ENCODE assay signal across 8 mouse cellular contexts in genomic region chr7:44384716-44385059, GRCm38 (mm10). TPM values are rescaled to one million over a fixed set of nuclear protein-coding genes. Genes with fewer than 3 reads are reported as not detected.
DNase-seq lines count a peak whose midpoint lies in the region; ATAC-seq and TF ChIP-seq lines count a peak whose summit lies in the region.

No protein-coding gene starts in this region.

- H3K36me3 ChIP-seq in embryonic facial prominence, embryonic 14.5 days (ENCODE audit: control insufficient read depth, insufficient read depth, low read length) = no peaks in the 10 kb centered on the region
- no peaks in the 10 kb centered on the region for H3K36me3 ChIP-seq in intestine, embryonic 14.5 days (ENCODE audit: control insufficient read depth, insufficient read depth, low read length)
- no peaks in the 10 kb centered on the region for H3K36me3 ChIP-seq in neural tube, embryonic 12.5 days

- no peaks in the 10 kb centered on the region; the same call in 1 of the 2 replicates for H3K27me3 ChIP-seq in embryonic facial prominence, embryonic 14.5 days (replicated peaks; ENCODE audit: control insufficient read depth, insufficient read depth, low read length)
- H3K27me3 ChIP-seq in intestine, embryonic 14.5 days (replicated peaks; ENCODE audit: control insufficient read depth, insufficient read depth, low read length) = peaks cover 13% of the 10 kb centered on the region
- peaks cover 15% of the 10 kb centered on the region for H3K27me3 ChIP-seq in neural tube, embryonic 12.5 days (replicated peaks)

- ATAC-seq in embryonic facial prominence, embryonic 14.5 days (ENCODE audit: low read depth) = peak; percentile 34; the same call in 1 of the 2 replicates
- ATAC-seq in intestine, embryonic 14.5 days (replicated peaks; ENCODE audit: low FRiP score, low TSS enrichment, low read depth) = peak; percentile 65; the same call in 1 of the 2 replicates
- peak; percentile 76 for ATAC-seq in neural tube, embryonic 12.5 days (ENCODE audit: low FRiP score, low read depth)

- peak overlapping the region; percentile 90 for H3K27ac ChIP-seq in layer of hippocampus, adult 2 months
- H3K27ac ChIP-seq in embryonic facial prominence, embryonic 14.5 days (replicated peaks; ENCODE audit: low read depth, low read length) = no peak overlapping the region
- H3K27ac ChIP-seq in intestine, embryonic 14.5 days (ENCODE audit: low read depth) = no peak overlapping the region
- H3K27ac ChIP-seq in neural tube, embryonic 12.5 days = no peak overlapping the region

- no peaks in the 10 kb centered on the region for H3K9me3 ChIP-seq in embryonic facial prominence, embryonic 14.5 days (ENCODE audit: control insufficient read depth, low read length)
- no peaks in the 10 kb centered on the region for H3K9me3 ChIP-seq in intestine, embryonic 14.5 days (ENCODE audit: control insufficient read depth, low read length)
- no peaks in the 10 kb centered on the region for H3K9me3 ChIP-seq in neural tube, embryonic 12.5 days

- no peaks in the 10 kb centered on the region for H3K4me1 ChIP-seq in embryonic facial prominence, embryonic 14.5 days (ENCODE audit: control insufficient read depth, insufficient read depth, low read length)
- peaks cover 6% of the 10 kb centered on the region; the same call in 1 of the 2 replicates for H3K4me1 ChIP-seq in intestine, embryonic 14.5 days (replicated peaks; ENCODE audit: control insufficient read depth, insufficient read depth, low read length)
- peaks cover 9% of the 10 kb centered on the region; the same call in 1 of the 2 replicates for H3K4me1 ChIP-seq in neural tube, embryonic 12.5 days

- DNase-seq in layer of hippocampus, adult 2 months (ENCODE audit: low spot score in 2 of 2) = no peak
- no peak for DNase-seq in layer of hippocampus, adult 9-11 months
- DNase-seq in embryonic facial prominence, embryonic 14.5 days (ENCODE audit: low spot score) = no peak
- no peak for DNase-seq in intestine, embryonic 14.5 days (ENCODE audit: low spot score)
- DNase-seq in cerebellum, adult 11-12 months = no peak
- DNase-seq in cerebellum, adult 9-11 months = no peak
- no peak for DNase-seq in right cerebral cortex, postnatal 36 days (ENCODE audit: low spot score in 2 of 2)

- 0% methylated on average over 14 of the region's 17 CpGs for WGBS in embryonic facial prominence, embryonic 14.5 days
- WGBS in intestine, embryonic 14.5 days = 4% methylated on average over 17 of the region's 17 CpGs
- 1% methylated on average over 17 of the region's 17 CpGs for WGBS in neural tube, embryonic 12.5 days

- no peak for TF ChIP-seq CTCF in layer of hippocampus, adult 2 months (conservative IDR thresholded peaks at IDR 0.05)

- H3K4me2 ChIP-seq in embryonic facial prominence, embryonic 14.5 days (ENCODE audit: low read depth, low read length) = peak overlapping the region; percentile 91
- peak overlapping the region; percentile 97 for H3K4me2 ChIP-seq in intestine, embryonic 14.5 days (ENCODE audit: low read length)
- H3K4me2 ChIP-seq in neural tube, embryonic 12.5 days (replicated peaks) = peak overlapping the region; percentile 94

- H3K9ac ChIP-seq in embryonic facial prominence, embryonic 14.5 days (ENCODE audit: low read depth, low read length) = peak overlapping the region; percentile 56
- peak overlapping the region; percentile 30; the same call in 1 of the 2 replicates for H3K9ac ChIP-seq in intestine, embryonic 14.5 days (ENCODE audit: low read length)
- H3K9ac ChIP-seq in neural tube, embryonic 12.5 days = peak overlapping the region; percentile 56

- H3K4me3 ChIP-seq in layer of hippocampus, adult 2 months = peak overlapping the region; percentile 85
- H3K4me3 ChIP-seq in embryonic facial prominence, embryonic 14.5 days (ENCODE audit: low read depth, low read length) = peak overlapping the region; percentile 50
- peak overlapping the region; percentile 47 for H3K4me3 ChIP-seq in intestine, embryonic 14.5 days (ENCODE audit: low read depth, low read length)
- peak overlapping the region; percentile 47 for H3K4me3 ChIP-seq in neural tube, embryonic 12.5 days

RNA-seq across cellular contexts. Expression of gene Syt3, which starts 0.8 kb away (rescaled TPM):
- 10 to 100 TPM; 89.4 to 95.9 TPM for total RNA-seq in layer of hippocampus, adult 2 months (2021)
- 2.4 and 2.6 TPM in 2 replicates for polyA plus RNA-seq in embryonic facial prominence, embryonic 14.5 days (2014; fragmentation: Nextera tagmentation; extraction: Ambion mirVana)
- polyA plus RNA-seq in intestine, embryonic 14.5 days (2014; fragmentation: Nextera tagmentation; extraction: Ambion mirVana) = 1.6 and 1.7 TPM in 2 replicates
- 10.0 and 10.2 TPM in 2 replicates for polyA plus RNA-seq in neural tube, embryonic 12.5 days (2016; fragmentation: Nextera tagmentation; extraction: Ambion mirVana)

RNA-seq across cellular contexts. Expression of gene 1700008O03Rik, which starts 0.9 kb away (rescaled TPM):
- 1 to 10 TPM; 3.0 to 3.3 TPM for total RNA-seq in layer of hippocampus, adult 2 months (2021)
- polyA plus RNA-seq in embryonic facial prominence, embryonic 14.5 days (2014; fragmentation: Nextera tagmentation; extraction: Ambion mirVana) = 0.33 and 0.80 TPM in 2 replicates
- 1.5 and 1.6 TPM in 2 replicates for polyA plus RNA-seq in intestine, embryonic 14.5 days (2014; fragmentation: Nextera tagmentation; extraction: Ambion mirVana)
- 1.0 and 1.1 TPM in 2 replicates for polyA plus RNA-seq in neural tube, embryonic 12.5 days (2016; fragmentation: Nextera tagmentation; extraction: Ambion mirVana)

RNA-seq across cellular contexts. Expression of gene Lrrc4b, which starts 44.1 kb away (rescaled TPM):
- total RNA-seq in layer of hippocampus, adult 2 months (2021) = 100 to 1,000 TPM; 318 to 334 TPM
- polyA plus RNA-seq in embryonic facial prominence, embryonic 14.5 days (2014; fragmentation: Nextera tagmentation; extraction: Ambion mirVana) = 1.8 and 2.1 TPM in 2 replicates
- 1.3 TPM in 2 replicates for polyA plus RNA-seq in intestine, embryonic 14.5 days (2014; fragmentation: Nextera tagmentation; extraction: Ambion mirVana)
- polyA plus RNA-seq in neural tube, embryonic 12.5 days (2016; fragmentation: Nextera tagmentation; extraction: Ambion mirVana) = 10.4 and 12.6 TPM in 2 replicates
